ENCODE assay signal across 8 mouse cellular contexts in the genomic region with DNA sequence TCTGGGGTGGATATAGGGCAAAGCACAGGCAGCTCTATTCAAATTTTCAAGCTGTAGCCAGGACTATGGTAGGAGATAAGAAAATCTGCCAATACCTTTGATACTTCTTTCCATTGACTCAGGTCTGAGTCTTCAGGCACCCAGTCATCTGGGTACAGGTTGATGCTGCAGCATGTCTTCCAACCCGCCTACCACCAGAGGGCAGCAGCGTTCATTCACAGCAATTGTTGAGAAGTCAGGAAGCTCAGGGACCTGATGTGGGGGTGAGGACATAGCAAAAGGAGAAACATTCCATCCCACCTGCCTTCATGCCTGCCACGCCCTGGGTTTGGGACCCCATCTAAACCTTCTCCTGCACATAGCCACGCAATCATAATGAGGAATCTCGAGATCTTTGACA.
A peak's percentile ranks its signal among the peaks of the same experiment; 100 is the strongest.
DNase-seq lines count a peak whose midpoint lies in the region; ATAC-seq and TF ChIP-seq lines count a peak whose summit lies in the region.
"Had no signal": no experiment of that assay in that cellular context is flagged by ENCODE, and none has a peak within 500 bp of the region (broad histone marks: within the 10 kb centered on the region; RNA-seq: fewer than 3 reads in every experiment).

No protein-coding gene starts in this region.

- H3K4me3 ChIP-seq in hindbrain, embryonic 11.5 days (ENCODE audit: low read depth, low read length), result no peak overlapping the region
- H3K4me3 ChIP-seq in hindbrain, embryonic 16.5 days (ENCODE audit: low read length), result no peak overlapping the region
- H3K4me3 ChIP-seq in G1E (ENCODE audit: low read depth, low read length), result no peak overlapping the region
- H3K4me3 ChIP-seq: embryonic facial prominence, embryonic 15.5 days had no signal

- no peaks in the 10 kb centered on the region for H3K4me1 ChIP-seq in hindbrain, embryonic 11.5 days (replicated peaks; ENCODE audit: control insufficient read depth, insufficient read depth, low read length)
- no peaks in the 10 kb centered on the region for H3K4me1 ChIP-seq in hindbrain, embryonic 16.5 days (ENCODE audit: control insufficient read depth, insufficient read depth, low read depth, low read length)
- H3K4me1 ChIP-seq in G1E (ENCODE audit: insufficient read depth, low read depth, low read length), result no peaks in the 10 kb centered on the region
- H3K4me1 ChIP-seq: embryonic facial prominence, embryonic 15.5 days had no signal

- no peaks in the 10 kb centered on the region for H3K36me3 ChIP-seq in hindbrain, embryonic 11.5 days (ENCODE audit: control insufficient read depth, insufficient read depth, low read length)
- no peaks in the 10 kb centered on the region for H3K36me3 ChIP-seq in hindbrain, embryonic 16.5 days (ENCODE audit: control insufficient read depth, insufficient read depth, low read length)
- H3K36me3 ChIP-seq in G1E (replicated peaks), result no peaks in the 10 kb centered on the region
- no peaks in the 10 kb centered on the region for H3K36me3 ChIP-seq in splenic B cell, adult 2 months (ENCODE audit: control insufficient read depth, insufficient read depth, low read length, poor library complexity, severe bottlenecking)
- H3K36me3 ChIP-seq: embryonic facial prominence, embryonic 15.5 days had no signal

- H3K4me2 ChIP-seq in hindbrain, embryonic 11.5 days (replicated peaks; ENCODE audit: low read depth, low read length), result no peak overlapping the region
- H3K4me2 ChIP-seq in hindbrain, embryonic 16.5 days (ENCODE audit: low read length), result no peak overlapping the region
- H3K4me2 ChIP-seq: embryonic facial prominence, embryonic 15.5 days had no signal

- H3K27ac ChIP-seq in hindbrain, embryonic 11.5 days (ENCODE audit: low read depth, low read length), result no peak overlapping the region
- no peak overlapping the region for H3K27ac ChIP-seq in hindbrain, embryonic 16.5 days (ENCODE audit: low read depth, low read length)
- H3K27ac ChIP-seq: embryonic facial prominence, embryonic 15.5 days had no signal

- no peaks in the 10 kb centered on the region for H3K27me3 ChIP-seq in hindbrain, embryonic 11.5 days (ENCODE audit: control insufficient read depth, insufficient read depth, low read length)
- no peaks in the 10 kb centered on the region for H3K27me3 ChIP-seq in hindbrain, embryonic 16.5 days (replicated peaks; ENCODE audit: control insufficient read depth, insufficient read depth, low read length)
- H3K27me3 ChIP-seq in G1E (ENCODE audit: insufficient read depth, low read length), result no peaks in the 10 kb centered on the region
- H3K27me3 ChIP-seq in splenic B cell, adult 2 months (ENCODE audit: control insufficient read depth, insufficient read depth, low read length, poor library complexity, severe bottlenecking), result no peaks in the 10 kb centered on the region
- H3K27me3 ChIP-seq: embryonic facial prominence, embryonic 15.5 days had no signal

- peak; percentile 50; the same call in 1 of the 2 replicates for TF ChIP-seq CTCF in G1E (IDR thresholded peaks at IDR 0.05; ENCODE audit: low read depth, low read length)

- H3K9ac ChIP-seq in hindbrain, embryonic 11.5 days (ENCODE audit: low read depth, low read length), result no peak overlapping the region
- no peak overlapping the region for H3K9ac ChIP-seq in hindbrain, embryonic 16.5 days (ENCODE audit: low read depth, low read length)
- H3K9ac ChIP-seq: embryonic facial prominence, embryonic 15.5 days had no signal

- peak; percentile 47 for DNase-seq in hindbrain, embryonic 11.5 days (ENCODE audit: low spot score)
- DNase-seq in 416B (ENCODE audit: low read depth) (peak; percentile 28), G1E (ENCODE audit: low spot score) (no peak)
- peak; percentile 56 to 83 for DNase-seq in cerebellum, postnatal 10 days
- peak; percentile 14 for DNase-seq in layer of hippocampus, adult 9-11 months
- DNase-seq in splenic B cell, adult 2 months (ENCODE audit: low read depth, low spot score), result peak; percentile 9

- ATAC-seq in hindbrain, embryonic 11.5 days (ENCODE audit: low FRiP score), result no peak
- no peak for ATAC-seq in hindbrain, embryonic 16.5 days
- ATAC-seq in G1E (ENCODE audit: extremely low read depth, insufficient number of reproducible peaks, low FRiP score, poor library complexity, severe bottlenecking), result no peak

- H3K9me3 ChIP-seq in hindbrain, embryonic 11.5 days (ENCODE audit: control insufficient read depth, low read length), result no peaks in the 10 kb centered on the region
- H3K9me3 ChIP-seq in hindbrain, embryonic 16.5 days (ENCODE audit: control insufficient read depth, low read length), result no peaks in the 10 kb centered on the region
- H3K9me3 ChIP-seq in G1E (replicated peaks), result no peaks in the 10 kb centered on the region
- H3K9me3 ChIP-seq: embryonic facial prominence, embryonic 15.5 days had no signal

- 20% methylated on average over 5 of the region's 5 CpGs for WGBS in hindbrain, embryonic 11.5 days
- WGBS in hindbrain, embryonic 16.5 days, result 26% methylated on average over 5 of the region's 5 CpGs
